Mouse (Mus musculus): ENCODE measurements around the gene Add1.

GRCm38 (mm10) chr5:34571551-34571950 lies 1.9 kb upstream of the Add1 start:
- TF ChIP-seq POLR2A (IDR thresholded peaks at IDR 0.05; ENCODE audit: borderline replicate concordance, control insufficient read depth, low read depth, low read length) (no peak), CTCF (IDR thresholded peaks at IDR 0.05; ENCODE audit: control insufficient read depth, insufficient read depth, low read length) (no peak)
